Mouse (Mus musculus): ENCODE results near the gene Farp2.
"Not testable (repeated sequence)": the region's sequence is repeated elsewhere in the genome, so short reads cannot be mapped to it uniquely, and the experiment has no call there.

Farp2 gene

DNA sequence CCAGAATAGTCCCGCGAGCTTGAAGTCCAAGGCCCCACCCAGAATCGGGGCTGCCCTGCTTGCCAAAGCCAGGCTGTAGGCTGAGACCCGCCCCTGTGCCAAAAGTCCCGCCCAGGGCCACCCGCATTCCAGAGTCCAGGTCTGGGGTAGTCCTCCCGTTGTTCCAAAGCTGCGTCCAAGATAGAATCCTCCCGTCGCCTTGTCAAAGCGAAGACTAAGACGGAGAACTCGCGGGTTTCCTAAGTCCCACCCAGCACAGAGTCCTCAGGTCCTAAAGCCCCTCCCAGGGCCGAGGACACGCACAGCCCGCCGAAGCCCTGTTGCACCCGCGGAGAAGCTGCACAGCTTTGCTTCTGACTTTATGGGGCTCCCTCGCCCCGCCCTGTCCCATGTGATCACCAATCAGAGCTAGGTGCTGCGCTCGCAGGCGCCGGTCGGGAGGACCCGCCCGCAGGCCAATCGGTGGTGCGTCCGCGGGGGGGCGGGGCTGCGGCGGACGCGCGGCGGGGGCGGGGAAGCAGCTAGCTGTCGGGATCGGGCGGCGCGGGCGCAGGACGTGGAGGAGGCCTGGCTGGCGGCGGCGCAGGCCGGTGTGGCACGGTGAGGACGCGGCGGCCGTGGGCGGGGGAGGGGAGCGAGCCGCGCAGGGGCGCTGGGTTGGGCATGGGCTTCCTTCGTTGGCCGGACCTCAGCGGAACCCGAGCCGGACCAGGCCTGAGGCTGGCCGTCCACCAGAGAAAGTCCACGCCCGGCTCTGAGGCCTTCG is at the start of gene Farp2:
Farp2 (plus strand) TSS at position 495 of the 766 bp plus-strand sequence.
- peak; percentile 98 for DNase-seq (ENCODE audit: inconsistent ontology term)

DNA sequence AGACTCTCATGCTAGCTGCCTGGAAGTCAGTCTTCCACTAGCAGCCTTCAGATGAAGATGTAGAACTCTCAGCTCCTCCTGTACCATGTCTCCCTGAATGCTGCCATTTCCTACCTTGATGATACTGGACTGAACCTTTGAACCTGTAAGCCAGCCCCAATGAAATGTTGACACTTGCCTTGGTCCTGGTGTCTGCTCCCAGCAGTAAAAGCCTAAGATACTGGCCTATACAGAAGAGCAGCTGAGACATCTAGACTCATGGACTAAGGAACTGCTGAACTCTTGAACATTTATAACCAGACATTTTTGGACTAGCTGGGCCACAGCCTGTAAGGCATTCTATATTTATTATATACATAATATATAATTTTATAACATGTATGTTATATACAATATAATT is 46.8 kb upstream of the Farp2 start:
- no peak for DNase-seq (ENCODE audit: inconsistent ontology term)

DNA sequence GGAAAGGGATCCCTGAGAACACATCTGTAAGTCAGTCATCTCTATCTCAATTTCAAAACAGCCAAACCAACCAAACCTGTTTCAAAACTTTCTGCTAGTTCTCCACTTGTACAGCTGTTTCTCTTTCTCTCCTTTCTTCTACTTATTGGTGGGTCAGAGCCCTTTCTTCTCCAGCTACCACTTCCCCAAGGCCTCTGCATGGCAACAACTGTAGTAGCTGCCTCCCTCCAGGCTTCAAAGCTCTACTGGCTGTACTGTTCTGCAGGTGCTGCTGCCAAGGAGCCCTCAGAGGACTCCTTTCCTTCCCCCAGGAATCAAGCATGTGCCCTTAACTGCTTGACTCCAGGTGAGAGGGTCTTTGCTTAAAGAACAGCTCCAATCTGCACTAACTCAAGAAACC is 46.1 kb upstream of the Farp2 start:
- DNase-seq (ENCODE audit: inconsistent ontology term), result no peak

DNA sequence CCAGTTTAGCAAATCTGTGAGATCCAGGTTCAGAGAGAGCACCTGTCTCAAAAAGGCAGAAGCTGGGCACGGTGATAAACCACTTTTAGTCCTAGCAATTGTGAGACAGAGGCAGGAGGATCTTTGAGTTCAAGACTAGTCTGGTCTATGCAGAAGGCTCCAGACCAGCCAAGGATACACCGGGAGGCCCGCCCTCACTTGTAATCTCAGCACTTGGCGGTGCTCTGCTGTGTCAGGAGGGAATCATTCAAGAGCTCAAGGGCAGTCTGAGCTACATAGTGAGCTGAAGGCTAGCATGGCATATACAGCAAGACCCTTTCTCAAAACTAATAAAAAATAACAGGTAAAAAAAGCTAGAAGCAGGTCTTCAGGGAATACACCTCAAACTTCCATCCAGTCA is 43.3 kb upstream of the Farp2 start:
- no peak for DNase-seq (ENCODE audit: inconsistent ontology term)

DNA sequence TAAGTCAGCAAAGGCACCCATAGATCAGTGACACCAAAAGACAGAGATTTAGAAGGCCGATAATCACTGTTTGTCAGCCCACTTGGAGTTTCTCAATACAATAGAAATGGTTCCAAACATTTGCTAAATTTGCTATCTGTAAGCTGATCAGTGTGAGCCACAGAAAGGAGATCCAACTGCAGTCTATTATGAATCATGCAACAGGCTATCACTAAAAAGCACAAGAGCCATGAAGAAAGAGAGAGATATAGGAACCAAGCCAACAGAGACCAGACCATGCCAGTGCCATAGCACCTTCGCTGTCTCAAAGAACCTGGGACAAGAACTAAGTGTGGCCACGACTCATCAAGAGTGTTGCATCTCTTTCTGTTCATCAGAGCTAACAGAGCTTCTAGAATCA is 36.2 kb upstream of the Farp2 start:
- no peak for DNase-seq (ENCODE audit: inconsistent ontology term)

DNA sequence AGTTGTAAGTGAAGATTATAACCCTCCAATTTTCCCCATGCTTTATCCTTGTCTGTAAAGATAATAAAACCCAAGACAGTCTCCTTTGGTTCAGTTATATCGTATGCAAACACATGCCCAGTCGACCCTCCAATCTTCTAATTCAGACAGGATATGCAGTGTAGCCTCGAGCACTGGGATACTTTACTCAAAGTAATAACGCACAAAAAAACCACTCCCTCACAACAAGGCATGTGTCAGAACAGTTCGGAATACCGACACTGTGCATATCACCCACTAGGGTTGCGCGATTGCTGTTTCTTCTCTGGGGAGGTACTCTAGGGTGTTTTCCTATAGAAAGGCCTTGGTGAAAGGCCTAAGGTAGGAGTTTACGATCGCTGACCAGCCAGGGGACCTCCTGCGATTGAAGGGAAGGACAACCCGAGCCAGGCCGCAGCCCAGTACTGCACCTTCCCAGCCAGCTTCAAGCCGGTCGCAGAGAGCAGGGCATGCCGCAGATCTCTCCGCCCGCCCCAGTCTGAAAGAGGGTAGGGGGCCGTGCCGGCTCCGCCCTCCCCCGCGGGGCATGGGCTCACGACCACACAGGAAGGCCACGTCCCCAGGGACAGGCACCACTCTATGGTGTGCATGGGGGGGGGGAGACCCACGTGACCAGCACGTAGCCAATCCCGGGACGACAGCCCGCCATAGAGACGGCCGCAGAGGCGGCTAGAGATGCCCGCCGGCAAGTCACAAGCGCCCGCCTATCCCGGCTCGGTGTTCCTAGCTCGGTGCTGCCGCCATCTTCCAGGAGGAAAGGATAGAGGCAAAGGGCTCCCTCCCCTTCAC is 33.9 kb upstream of the Farp2 start:
- peak; percentile 99 for DNase-seq (ENCODE audit: inconsistent ontology term)

DNA sequence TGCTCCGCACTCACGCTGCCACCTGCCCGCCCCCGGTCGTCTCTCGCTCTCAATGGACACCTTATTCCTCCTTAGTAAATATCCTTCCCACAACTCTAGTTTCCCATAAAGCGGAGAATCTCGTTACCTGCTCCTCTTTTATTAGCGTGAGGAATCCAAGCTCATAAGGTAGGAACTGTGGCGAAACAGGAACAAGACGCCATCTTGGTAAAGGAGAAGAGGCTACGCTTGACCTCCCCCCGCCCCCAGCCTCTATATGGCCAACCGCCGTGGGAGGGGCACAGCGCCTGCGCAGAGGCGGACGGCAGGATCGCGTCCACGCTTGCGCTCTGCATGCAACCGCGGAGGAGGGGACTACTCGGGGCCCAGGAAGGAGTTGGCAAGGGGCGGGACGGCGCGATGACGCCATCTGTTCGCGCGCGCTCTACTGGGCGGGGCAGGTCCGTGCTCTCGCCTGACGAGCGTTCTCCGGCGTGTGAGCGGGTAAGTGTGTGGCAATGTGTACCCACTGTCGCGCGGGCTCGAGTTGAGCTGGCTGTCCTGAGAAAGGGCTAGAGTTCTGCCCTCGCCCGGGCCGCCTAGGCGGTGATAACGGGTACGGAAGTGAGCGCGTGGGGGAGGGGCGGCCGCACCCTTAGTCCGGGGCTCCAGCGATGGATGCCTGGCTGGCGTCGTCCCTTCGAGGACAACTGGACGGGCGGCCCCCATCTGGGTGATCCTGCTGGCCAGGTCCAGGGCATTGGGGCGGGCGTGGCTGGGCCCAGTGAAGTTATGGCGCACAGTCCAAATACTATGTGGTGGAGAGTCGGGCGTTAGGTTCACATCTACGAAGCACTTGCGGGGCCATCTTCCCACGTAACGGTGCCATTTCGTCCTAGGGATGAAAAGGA is 33.0 kb upstream of the Farp2 start, which contains the start of gene Hdlbp:
Hdlbp (minus strand) TSS at position 230 of the 890 bp plus-strand sequence.
- peak; percentile 100 for DNase-seq (ENCODE audit: inconsistent ontology term)

DNA sequence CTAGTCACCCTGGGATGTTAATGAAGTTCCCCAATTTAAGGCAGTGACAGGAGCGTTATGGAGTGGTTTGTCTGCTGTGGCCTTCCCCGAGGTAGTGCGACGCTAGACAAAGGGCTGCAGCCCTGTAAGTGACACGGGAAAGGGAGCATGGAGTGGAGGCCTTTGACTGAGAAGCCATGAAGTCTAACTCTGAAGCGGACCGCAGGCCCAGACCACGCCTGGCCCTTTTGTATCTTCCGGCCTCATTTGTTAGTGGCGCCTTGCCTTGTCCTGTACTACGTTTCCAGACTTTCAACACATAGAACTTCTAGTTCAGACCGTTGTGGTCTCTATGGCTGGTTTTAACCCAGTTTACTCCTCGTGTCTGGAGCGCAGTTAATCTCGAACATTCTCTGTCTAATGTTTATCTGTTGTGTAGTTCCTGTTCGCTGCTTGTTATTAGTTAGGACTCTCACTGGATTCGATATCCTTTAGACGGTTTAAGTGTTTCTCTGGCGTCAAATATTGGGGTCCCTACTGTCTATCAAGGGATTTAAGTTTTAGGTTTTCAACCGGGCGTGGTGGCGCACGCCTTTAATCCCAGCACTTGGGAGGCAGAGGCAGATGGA is 32.3 kb upstream of the Farp2 start:
- DNase-seq (ENCODE audit: inconsistent ontology term), result no peak

DNA sequence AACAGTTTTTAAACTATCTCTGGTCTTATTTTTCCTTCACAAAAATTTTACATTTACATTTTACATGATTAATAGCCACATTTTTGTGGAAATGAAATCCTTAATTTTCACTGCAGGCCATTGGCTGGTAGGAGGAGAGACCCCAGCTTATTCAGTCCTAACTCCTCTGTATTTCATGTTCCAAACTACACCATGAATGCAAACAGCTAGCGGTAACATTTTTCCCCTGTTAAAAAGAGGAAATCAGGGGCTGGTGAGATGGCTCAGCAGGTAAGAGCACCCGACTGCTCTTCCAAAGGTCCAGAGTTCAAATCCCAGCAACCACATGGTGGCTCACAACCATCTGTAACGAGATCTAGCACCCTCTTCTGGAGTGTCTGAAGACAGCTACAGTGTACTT is 25.6 kb upstream of the Farp2 start:
- not testable (repeated sequence) for DNase-seq (ENCODE audit: inconsistent ontology term)

DNA sequence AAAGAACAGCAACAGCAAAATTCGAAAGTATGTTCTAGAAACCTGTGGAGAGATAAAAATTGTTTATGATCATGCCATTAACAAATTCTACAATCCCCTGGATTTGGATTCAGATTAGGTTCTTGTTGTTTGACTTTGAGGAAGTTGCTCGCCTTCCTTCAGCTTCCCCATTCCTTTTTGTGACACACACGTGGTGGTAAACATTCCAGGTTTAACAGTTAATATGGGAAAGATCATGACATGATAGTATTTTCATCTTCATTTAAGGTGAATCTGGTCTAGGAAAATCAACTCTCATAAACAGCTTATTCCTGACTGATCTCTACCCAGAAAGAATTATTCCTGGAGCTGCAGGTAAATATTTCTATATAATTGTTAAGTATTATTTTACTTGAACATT is 16.6 kb upstream of the Farp2 start:
- no peak for DNase-seq (ENCODE audit: inconsistent ontology term)

DNA sequence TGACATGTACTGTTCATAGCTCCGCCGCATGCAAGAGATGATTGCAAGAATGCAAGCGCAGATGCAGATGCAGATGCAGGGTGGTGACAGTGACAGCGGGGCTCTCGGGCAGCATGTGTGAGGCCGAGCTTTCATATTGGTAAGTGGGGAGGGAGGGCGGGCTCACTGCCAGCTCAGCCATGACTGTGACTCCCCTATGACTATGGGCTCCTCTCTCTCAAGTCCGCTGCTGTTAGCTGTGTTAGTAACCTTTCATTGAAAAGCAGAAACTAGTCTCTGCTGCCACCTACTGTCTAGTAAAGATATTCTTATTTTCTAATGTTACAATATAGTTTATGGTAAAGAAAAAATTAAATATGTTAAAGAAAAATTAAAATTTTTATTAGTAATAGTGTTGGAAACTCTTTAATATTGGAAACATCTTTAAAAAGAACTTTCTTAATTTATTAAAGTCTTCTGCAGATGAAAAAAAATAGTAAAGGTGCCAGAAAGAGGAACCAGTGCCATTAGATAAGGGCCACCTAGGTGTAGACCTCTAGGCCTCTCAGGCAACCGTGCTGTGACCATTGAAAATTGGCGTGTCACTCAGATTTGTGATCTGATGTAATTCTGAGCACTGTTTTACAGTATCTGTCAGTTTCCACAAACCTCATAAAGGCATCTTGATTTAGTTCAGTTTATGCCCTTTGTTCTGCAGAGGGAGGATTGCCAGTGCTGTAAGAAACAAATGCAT is 4.8 kb upstream of the Farp2 start:
- DNase-seq (ENCODE audit: inconsistent ontology term), result peak; percentile 59

DNA sequence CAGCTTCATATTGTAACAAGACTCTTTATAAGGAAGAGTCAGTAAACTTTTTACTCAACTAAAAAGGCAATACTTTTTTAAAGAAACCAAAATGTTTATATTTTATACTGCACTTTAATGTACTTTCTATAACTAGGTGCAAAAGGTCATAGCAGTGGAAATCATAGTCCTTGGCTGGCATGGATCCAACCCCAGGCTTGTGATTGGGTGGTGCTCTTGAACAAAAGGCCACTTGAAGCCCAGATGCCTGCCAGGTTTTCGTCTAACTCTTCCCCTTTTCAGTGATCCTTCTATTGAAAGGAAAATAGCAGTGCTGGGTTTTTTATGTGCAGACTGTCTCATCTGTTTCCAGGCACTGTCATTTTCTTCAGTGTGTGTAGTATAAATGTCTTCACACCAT is 3.3 kb upstream of the Farp2 start:
- not testable (repeated sequence) for DNase-seq (ENCODE audit: inconsistent ontology term)

DNA sequence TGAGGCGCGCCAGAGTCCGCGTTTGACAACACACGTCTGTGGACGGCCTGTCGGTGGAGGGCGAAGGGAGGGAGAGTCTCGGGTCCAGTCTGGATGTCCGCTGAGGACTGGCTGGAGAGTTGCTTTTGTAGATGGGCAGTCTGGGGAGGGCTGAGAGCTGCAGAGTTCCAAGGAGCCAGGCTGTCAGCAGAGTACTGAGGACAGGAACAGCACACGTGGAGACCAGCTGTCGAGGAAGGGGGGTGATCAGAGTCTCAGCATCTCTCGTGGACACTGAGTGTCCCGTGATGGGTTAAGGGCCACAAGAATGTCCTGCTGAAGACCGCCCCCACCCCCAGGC is 442 bp downstream of the Farp2 start:
- no peak for DNase-seq (ENCODE audit: inconsistent ontology term)

DNA sequence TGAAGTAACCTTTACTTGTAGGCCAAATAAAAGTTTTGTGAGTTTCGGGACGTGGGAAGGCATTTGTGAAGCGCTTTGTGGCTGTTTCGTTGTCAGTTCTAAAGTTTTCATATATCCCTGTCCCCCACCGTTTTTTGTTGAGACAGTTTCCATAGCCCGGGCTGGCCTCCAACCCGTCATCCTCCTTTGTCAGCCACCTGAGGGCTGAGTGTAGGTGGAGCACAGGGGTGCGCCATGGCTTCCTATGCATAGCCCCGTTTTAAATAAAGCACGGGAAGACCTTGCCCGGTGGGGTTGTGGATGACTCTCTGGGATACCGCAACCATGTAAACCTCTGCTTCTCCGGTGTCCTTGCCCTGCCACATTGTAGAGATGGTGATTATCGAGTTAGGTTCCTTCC is 1.3 kb downstream of the Farp2 start:
- DNase-seq (ENCODE audit: inconsistent ontology term), result no peak

DNA sequence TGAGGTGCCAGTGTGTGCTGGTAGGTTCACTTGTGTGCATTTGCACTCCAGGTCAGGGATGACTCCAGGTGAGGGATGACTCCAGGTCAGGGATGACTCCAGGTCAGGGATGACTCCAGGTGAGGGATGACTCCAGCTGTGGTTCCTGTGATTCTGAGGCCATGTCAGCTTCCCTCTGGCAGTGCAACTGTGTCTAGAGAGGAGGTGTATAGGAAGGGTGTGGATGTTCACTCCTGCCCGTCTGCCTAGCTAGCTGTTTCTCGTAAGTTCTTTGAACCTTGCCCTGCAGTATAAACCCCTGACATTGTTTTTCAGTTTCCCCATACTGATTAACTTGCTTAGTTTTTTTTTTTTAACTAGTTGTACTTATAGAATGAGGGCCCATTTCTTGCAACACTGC is 9.6 kb downstream of the Farp2 start:
- no peak for DNase-seq (ENCODE audit: inconsistent ontology term)

DNA sequence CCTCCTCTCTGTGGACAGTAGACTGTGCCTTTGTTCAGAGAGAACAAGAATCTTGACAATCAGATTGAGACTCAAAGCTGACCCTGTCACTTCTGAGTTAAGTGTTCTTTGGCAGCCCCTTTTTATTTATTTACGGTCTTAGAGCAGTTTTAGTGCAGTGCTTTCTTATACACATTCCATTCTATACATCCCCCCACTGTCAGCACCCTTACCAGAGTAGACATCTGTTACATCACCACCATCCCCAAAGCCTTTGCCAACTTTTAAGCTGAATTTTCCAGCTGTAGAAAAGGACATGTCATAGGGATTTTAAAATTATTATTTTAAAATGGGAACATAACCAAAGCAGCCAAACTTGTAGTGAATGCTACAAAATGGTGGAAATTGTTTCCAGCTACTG is 10.4 kb downstream of the Farp2 start:
- no peak for DNase-seq (ENCODE audit: inconsistent ontology term)

DNA sequence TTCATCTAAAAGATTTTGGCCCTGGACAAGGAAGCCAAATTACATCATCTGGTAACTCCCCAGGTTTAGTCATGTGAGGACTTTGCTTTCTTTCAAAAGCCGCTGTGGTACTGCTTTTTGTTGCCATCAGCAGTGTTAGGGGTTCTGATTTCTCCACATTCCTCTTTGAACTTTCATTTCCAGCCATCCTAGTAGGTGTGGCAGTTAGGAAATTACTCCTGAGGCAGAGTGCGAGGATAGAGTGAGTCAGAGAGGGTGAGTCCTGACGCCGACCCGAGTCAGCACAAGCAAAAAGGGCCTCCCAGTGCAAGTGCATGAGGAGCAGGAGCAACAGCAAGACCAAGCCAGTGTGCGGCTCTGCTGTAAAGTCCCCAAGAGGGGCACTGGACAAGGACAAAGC is 17.9 kb downstream of the Farp2 start:
- no peak for DNase-seq (ENCODE audit: inconsistent ontology term)

DNA sequence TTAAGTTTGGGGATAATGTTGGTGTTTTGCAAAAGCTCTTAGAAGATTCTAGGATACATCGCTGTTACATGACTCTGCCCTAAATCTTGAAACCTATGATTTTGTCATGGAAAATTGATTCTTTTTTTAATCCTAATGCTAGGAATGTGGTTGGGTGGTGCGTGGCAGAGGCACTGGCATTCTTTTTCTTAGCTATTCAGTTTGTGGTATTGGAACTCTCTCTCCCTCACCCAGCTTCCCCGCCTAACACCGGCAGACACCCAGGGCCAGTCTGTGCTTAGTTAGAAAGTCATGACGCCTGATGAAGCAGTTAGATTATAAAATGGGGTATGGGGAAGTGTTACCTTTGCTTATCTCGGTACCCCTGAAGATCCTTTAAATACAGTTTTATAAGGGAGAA is 25.3 kb downstream of the Farp2 start:
- peak; percentile 68 for DNase-seq (ENCODE audit: inconsistent ontology term)

DNA sequence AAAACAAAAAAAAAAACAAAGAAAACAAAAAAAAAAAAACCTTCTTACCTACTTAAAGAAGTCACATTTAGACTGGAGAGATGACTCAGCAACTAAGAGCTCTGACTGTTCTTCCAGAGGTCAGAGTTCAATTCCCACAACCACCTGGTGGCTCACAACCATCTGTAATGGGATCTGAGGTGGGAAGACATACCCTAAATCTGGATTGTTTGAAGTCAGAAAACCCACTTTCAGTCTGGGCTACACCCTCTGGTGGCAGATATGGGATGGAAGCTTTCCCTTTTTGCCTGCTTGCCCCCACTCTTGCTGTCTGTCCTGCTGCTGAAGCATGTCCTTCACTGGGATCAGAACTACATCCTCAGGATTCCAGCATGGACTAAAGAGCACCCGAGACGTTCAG is 31.3 kb downstream of the Farp2 start:
- DNase-seq (ENCODE audit: inconsistent ontology term), result no peak

DNA sequence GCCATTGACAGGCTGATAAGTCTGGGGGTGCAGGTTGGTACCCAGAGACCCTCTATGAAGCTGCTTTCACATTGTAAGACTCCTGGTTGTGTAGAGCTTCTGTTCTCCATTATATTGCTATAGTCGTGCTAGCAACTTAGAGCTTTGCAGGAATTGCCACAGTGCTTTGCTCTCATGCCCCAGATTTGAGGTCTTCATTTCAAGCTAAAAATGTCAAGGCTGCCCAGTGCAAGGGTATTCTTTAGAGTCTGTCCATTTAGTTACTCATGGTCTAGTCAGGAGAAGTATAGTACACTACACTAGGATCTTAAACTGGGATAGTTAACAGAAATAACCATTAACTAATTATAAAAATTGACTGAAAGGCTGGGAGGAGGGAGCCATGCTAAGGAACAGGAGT is 35.4 kb downstream of the Farp2 start:
- no peak for DNase-seq (ENCODE audit: inconsistent ontology term)

DNA sequence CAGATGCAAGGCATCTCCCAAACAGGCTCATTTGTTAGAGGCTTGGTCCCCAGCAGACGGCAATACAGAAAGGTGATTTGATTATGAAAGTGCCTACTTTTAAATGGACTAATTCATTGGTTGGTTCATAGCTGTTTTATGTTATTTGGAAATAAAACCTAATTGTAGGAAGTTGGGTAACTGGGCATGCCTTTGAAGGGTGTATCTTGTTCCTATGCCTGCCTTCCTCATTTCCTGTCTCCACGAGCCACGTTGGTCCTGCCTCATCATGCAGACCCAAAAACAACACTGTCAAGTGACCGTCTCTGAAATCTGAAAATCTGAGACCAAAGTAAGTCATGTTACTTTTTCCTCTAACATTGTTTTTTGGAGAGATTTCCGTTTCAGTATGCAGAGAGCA is 39.5 kb downstream of the Farp2 start:
- no peak for DNase-seq (ENCODE audit: inconsistent ontology term)
